Mouse (Mus musculus) liver, embryonic 12.5 days (tissue): ENCODE data around the gene Frmd8. TPM values are rescaled to one million over a fixed set of nuclear protein-coding genes. Genes with fewer than 3 reads are reported as not detected.

Experiments
- ATAC-seq: fragments of 200-750 bp; cut with Nextera tagmentation; 2 replicates; pipeline ENCODE4 v1.8.0; 2017; ENCODE audit warnings: moderate number of reproducible peaks, mild to moderate bottlenecking, moderate library complexity
- H3K27ac ChIP-seq: fragments of 300-500 bp; sonication (generic); 2 replicates; pipeline ENCODE4 v1.5.1; 2016; ENCODE audit warnings: mild to moderate bottlenecking
- H3K27me3 ChIP-seq: fragments of 300-500 bp; sonication (generic); replicated peaks from 2 replicates; pipeline ENCODE4 v1.6.1; 2016; ENCODE audit warnings: mild to moderate bottlenecking, moderate library complexity
- H3K36me3 ChIP-seq: fragments of 300-500 bp; sonication (generic); 2 replicates; pipeline ENCODE4 v1.6.1; 2016; ENCODE audit warnings: mild to moderate bottlenecking, moderate library complexity
- H3K4me1 ChIP-seq: fragments of 300-500 bp; sonication (generic); 2 replicates; pipeline ENCODE4 v1.6.1; 2016
- H3K4me2 ChIP-seq: fragments of 300-500 bp; sonication (generic); 2 replicates; pipeline ENCODE4 v1.6.1; 2016; ENCODE audit warnings: mild to moderate bottlenecking, moderate library complexity
- H3K4me3 ChIP-seq: fragments of 300-500 bp; sonication (generic); 2 replicates; pipeline ENCODE4 v1.5.1; 2016; ENCODE audit warnings: mild to moderate bottlenecking, moderate library complexity
- H3K9ac ChIP-seq: fragments of 300-500 bp; sonication (generic); 2 replicates; pipeline ENCODE4 v1.6.1; 2016; ENCODE audit warnings: mild to moderate bottlenecking, moderate library complexity
- H3K9me3 ChIP-seq: fragments of 300-500 bp; sonication (generic); replicated peaks from 2 replicates; pipeline ENCODE4 v1.6.1; 2016; ENCODE audit warnings: mild to moderate bottlenecking, moderate library complexity
- WGBS: fragments of 180-500 bp; shearing (Covaris S2); methylation state at CpG from one replicate; pipeline ENCODE4 v1.1.7; 2016; ENCODE audit not compliant: insufficient replicate concordance; 5-methylcytosine and 5-hydroxymethylcytosine counted together
- polyA plus RNA-seq: library from polyadenylated mRNA; unstranded; fragments of >200 nt; fragmentation: Nextera tagmentation; extraction: Ambion mirVana; gene quantifications from 2 replicates; pipeline ENCODE4 v1.2.1, GENCODE M21; 2016

The Frmd8 gene
- polyA plus RNA-seq, 1 experiment from 2014 or later = 22.1 TPM

- no peaks in the 10 kb centered on the region for H3K27me3 ChIP-seq
- no peak overlapping the region for H3K9ac ChIP-seq
- H3K9me3 ChIP-seq = no peaks in the 10 kb centered on the region
- H3K4me2 ChIP-seq = peak overlapping the region; percentile 79
- H3K27ac ChIP-seq = peak overlapping the region; percentile 98
- H3K4me1 ChIP-seq = peaks cover 62% of the 10 kb centered on the region
- peak overlapping the region; percentile 16 for H3K4me3 ChIP-seq
- ATAC-seq = no peak
- H3K36me3 ChIP-seq = no peaks in the 10 kb centered on the region
- WGBS = 83% methylated on average over 9 of the region's 9 CpGs
Measured at GRCm38 (mm10) chr19:5840890-5841388, 34.1 kb downstream of the Frmd8 start.

DNA sequence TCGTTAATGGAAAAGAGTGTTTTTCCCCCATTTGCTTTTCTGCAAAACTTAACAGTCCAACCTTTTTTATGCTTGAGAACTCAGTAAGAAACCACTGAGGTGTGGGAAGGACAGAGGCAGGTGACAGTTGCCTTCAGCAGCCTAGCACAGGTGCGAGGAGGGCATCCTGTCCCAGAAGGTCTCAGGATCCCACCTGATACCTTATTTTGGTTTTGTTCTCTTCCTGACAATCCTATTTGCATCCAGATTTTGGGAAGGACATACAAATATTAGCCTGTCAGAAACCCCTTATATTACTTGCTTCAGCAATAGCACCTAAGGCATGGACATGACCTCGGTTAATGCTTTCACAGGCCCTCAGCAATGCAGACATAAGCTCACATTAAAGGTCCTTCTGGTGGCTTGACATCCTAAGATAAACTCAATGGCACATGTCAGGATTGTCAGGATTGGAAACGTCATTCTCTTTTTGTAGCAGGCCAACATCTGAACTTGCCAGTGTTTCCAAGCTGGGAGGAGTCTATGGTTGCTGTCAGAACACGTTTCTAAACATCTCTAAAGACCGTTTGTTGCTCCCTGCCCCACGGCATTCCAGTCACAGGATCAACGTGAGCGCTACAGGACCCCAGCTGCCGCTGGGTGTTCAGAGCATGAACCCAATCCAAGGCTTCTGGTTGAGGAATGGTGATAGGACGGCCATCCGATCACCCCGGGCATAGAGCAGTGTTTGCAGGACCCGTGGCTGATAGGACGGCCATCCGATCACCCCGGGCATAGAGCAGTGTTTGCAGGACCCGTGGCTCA lies 34.8 kb downstream of the Frmd8 start:
- Histone ChIP-seq H3K27ac (peak overlapping the region; percentile 98), H3K4me3 (no peak overlapping the region), H3K9me3 (no peaks in the 10 kb centered on the region), H3K4me1 (peaks cover 66% of the 10 kb centered on the region), H3K9ac (no peak overlapping the region), H3K4me2 (peak overlapping the region; percentile 79; the same call in 1 of the 2 replicates), H3K27me3 (no peaks in the 10 kb centered on the region), H3K36me3 (no peaks in the 10 kb centered on the region)
- ATAC-seq = no peak
- 76% methylated on average over 18 of the region's 18 CpGs for WGBS

DNA sequence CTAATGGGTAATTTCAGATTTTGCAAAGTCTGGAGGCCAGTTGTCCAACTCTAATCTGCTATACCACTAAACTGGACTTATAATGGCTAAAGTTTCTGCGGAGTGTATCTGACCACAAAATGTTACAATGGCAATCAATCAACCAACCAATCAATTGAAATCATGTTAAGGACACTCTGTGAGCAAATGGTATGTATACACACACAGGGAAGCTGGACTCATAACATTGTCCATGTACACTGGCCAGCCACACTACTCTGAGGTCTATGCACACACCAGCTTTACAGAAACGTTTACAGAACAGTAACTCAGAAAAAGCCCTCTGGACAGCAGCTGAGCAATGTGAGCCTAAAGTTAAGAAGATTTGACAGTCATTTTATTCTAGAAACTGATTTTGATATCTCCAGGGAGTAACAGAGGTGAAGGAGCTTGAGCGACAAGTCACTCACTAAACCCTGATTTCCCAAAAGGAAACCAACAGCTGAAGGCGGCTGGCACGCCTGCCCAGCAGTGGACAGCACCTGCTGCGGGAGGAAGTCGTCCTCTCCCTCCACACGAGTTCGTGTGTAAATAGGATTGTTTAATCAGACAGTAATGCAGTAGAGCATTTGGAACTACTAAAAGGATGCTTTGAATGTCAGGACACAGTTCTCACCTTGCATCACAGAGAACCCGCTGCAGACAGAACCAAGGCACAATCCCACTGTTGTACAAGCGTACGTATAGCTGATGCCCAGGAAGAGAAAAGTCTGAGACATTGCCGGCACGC lies 35.6 kb downstream of the Frmd8 start:
- Histone ChIP-seq H3K4me1 (peaks cover 58% of the 10 kb centered on the region), H3K27ac (no peak overlapping the region), H3K4me3 (no peak overlapping the region), H3K27me3 (no peaks in the 10 kb centered on the region), H3K9me3 (no peaks in the 10 kb centered on the region), H3K9ac (no peak overlapping the region), H3K36me3 (no peaks in the 10 kb centered on the region), H3K4me2 (no peak overlapping the region)
- no peak for ATAC-seq
- WGBS = 69% methylated on average over 14 of the region's 14 CpGs

DNA sequence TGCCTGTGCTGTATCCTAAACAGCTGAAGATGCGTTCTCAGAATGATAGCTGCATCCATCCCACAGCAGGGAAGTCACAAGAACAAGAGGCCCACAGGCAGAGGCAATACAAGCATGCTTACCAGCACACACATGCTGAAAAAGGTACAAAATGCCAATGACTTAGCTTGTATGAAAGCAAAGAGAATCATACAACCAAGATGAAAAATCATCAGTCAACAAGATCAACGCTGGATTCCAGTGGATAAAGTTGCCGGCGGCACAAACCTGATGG lies 36.2 kb downstream of the Frmd8 start:
- Histone ChIP-seq H3K36me3 (no peaks in the 10 kb centered on the region), H3K9ac (no peak overlapping the region), H3K27me3 (no peaks in the 10 kb centered on the region), H3K27ac (no peak overlapping the region), H3K4me3 (no peak overlapping the region), H3K4me1 (peaks cover 55% of the 10 kb centered on the region), H3K9me3 (no peaks in the 10 kb centered on the region), H3K4me2 (no peak overlapping the region)
- no peak for ATAC-seq
- 81% methylated on average over 4 of the region's 4 CpGs for WGBS

GRCm38 (mm10) chr19:5838136-5838891 lies 36.8 kb downstream of the Frmd8 start:
- no peak overlapping the region for H3K4me2 ChIP-seq
- no peak overlapping the region for H3K27ac ChIP-seq
- no peaks in the 10 kb centered on the region for H3K36me3 ChIP-seq
- no peaks in the 10 kb centered on the region for H3K9me3 ChIP-seq
- H3K4me1 ChIP-seq = peaks cover 50% of the 10 kb centered on the region
- WGBS = 71% methylated on average over 12 of the region's 12 CpGs
- H3K27me3 ChIP-seq = no peaks in the 10 kb centered on the region
- ATAC-seq = no peak
- no peak overlapping the region for H3K4me3 ChIP-seq
- no peak overlapping the region for H3K9ac ChIP-seq

- WGBS = 61% methylated on average over 8 of the region's 8 CpGs
Measured at GRCm38 (mm10) chr19:5837606-5838005, 37.5 kb downstream of the Frmd8 start.

GRCm38 (mm10) chr19:5836941-5837572 lies 38.0 kb downstream of the Frmd8 start:
- Histone ChIP-seq H3K36me3 (no peaks in the 10 kb centered on the region), H3K4me1 (peaks cover 38% of the 10 kb centered on the region), H3K4me3 (no peak overlapping the region), H3K4me2 (no peak overlapping the region), H3K9me3 (no peaks in the 10 kb centered on the region), H3K27me3 (no peaks in the 10 kb centered on the region), H3K9ac (no peak overlapping the region), H3K27ac (no peak overlapping the region)
- WGBS = 70% methylated on average over 10 of the region's 10 CpGs
- no peak for ATAC-seq

More at GRCm38 (mm10) chr19:5837606-5838005, 37.5 kb downstream of the Frmd8 start:
- ATAC-seq = no peak
- H3K27ac ChIP-seq = no peak overlapping the region
- no peaks in the 10 kb centered on the region for H3K9me3 ChIP-seq
- H3K27me3 ChIP-seq = no peaks in the 10 kb centered on the region
- peaks cover 43% of the 10 kb centered on the region for H3K4me1 ChIP-seq
- no peak overlapping the region for H3K4me2 ChIP-seq
- no peak overlapping the region for H3K9ac ChIP-seq
- H3K36me3 ChIP-seq = no peaks in the 10 kb centered on the region
- no peak overlapping the region for H3K4me3 ChIP-seq

DNA sequence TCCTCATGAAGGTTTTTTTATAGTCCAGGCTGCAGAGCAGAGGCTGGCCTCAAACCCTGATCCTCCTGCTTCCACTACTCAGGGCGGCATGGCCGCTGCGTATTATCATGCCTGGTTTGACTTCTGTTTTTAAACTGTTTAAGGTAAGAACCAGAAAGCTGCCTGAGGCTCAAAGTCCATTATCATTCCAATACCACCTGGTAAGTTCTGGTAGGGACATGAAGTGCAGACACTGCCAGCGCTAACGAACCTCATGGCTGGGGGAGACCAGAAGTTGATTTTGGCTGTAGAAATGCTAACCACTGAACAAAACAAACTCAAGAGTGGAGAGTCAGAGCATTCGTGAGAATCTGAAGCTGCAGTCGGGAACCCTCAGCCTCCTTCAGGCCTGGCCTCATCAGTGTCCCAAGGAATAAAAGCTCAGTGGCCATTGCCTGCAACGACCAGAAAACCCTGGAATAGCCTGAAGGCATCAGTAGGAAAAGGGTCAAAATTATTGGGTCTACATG lies 39.1 kb downstream of the Frmd8 start:
- peaks cover 34% of the 10 kb centered on the region for H3K4me1 ChIP-seq
- ATAC-seq = no peak
- no peak overlapping the region for H3K4me2 ChIP-seq
- no peak overlapping the region for H3K4me3 ChIP-seq
- 69% methylated on average over 8 of the region's 8 CpGs for WGBS
- no peak overlapping the region for H3K27ac ChIP-seq
- no peaks in the 10 kb centered on the region for H3K9me3 ChIP-seq
- no peaks in the 10 kb centered on the region for H3K36me3 ChIP-seq
- no peak overlapping the region for H3K9ac ChIP-seq
- H3K27me3 ChIP-seq = no peaks in the 10 kb centered on the region

GRCm38 (mm10) chr19:5835054-5835921 lies 39.8 kb downstream of the Frmd8 start:
- peaks cover 29% of the 10 kb centered on the region for H3K4me1 ChIP-seq
- 82% methylated on average over 10 of the region's 10 CpGs for WGBS

GRCm38 (mm10) chr19:5834260-5834925 lies 40.7 kb downstream of the Frmd8 start:
- no peaks in the 10 kb centered on the region for H3K27me3 ChIP-seq
- ATAC-seq = no peak
- no peak overlapping the region for H3K4me2 ChIP-seq
- 75% methylated on average over 12 of the region's 12 CpGs for WGBS
- H3K4me1 ChIP-seq = peaks cover 23% of the 10 kb centered on the region; the same call in 1 of the 2 replicates
- H3K9me3 ChIP-seq = no peaks in the 10 kb centered on the region
- no peak overlapping the region for H3K9ac ChIP-seq
- H3K27ac ChIP-seq = peak overlapping the region; percentile 50
- no peak overlapping the region for H3K4me3 ChIP-seq
- H3K36me3 ChIP-seq = no peaks in the 10 kb centered on the region

More at GRCm38 (mm10) chr19:5835054-5835921, 39.8 kb downstream of the Frmd8 start:
- no peak overlapping the region for H3K27ac ChIP-seq
- no peak overlapping the region for H3K9ac ChIP-seq
- H3K27me3 ChIP-seq = no peaks in the 10 kb centered on the region
- H3K4me3 ChIP-seq = no peak overlapping the region
- H3K9me3 ChIP-seq = no peaks in the 10 kb centered on the region
- H3K4me2 ChIP-seq = no peak overlapping the region
- no peaks in the 10 kb centered on the region for H3K36me3 ChIP-seq
- ATAC-seq = no peak
